Mouse (Mus musculus): ENCODE data around the gene Arl4d.

GRCm38 (mm10) chr11:101627857-101628559 lies 37.3 kb upstream of the Arl4d start:
- TF ChIP-seq CTCF (IDR thresholded peaks at IDR 0.05) (no peak), POLR2A (IDR thresholded peaks at IDR 0.05; ENCODE audit: insufficient read depth, low read depth, low read length) (peak; percentile 19; the same call in 1 of the 2 replicates)
